Mouse (Mus musculus): ENCODE data around the gene Arhgap27.

Arhgap27 gene

GRCm38 (mm10) chr11:103380460-103380859 is 17.0 kb upstream of the Arhgap27 start:
- no peak for DNase-seq

GRCm38 (mm10) chr11:103378341-103378740 is 14.8 kb upstream of the Arhgap27 start:
- DNase-seq, result no peak

DNA sequence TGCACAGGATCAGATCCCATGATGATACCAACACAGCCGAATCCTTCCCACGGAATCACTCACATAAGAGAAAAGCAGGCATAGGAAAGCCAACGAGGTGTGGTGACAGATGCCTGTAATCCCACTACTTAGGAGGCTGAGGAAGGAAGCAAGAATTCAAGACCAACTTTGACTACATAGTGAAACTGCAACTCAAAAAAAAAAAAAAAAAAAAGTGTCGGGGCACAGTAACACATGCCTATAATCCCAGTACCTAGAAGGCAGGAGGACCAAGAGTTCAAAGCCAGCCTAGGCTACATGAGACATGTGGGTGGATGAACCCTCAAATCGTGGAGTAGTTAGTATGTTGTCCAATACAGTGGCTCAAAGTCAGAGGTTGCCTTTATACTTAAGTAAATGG is 12.3 kb upstream of the Arhgap27 start:
- no peak for DNase-seq

- DNase-seq, result peak; percentile 37 to 43
These were observed 11.8 kb upstream of the Arhgap27 start for GRCm38 (mm10) chr11:103375258-103375657.

GRCm38 (mm10) chr11:103373922-103374321 is 10.4 kb upstream of the Arhgap27 start:
- DNase-seq, result no peak

- no peak for DNase-seq
These were observed 9.1 kb upstream of the Arhgap27 start for GRCm38 (mm10) chr11:103372561-103372960.

DNA sequence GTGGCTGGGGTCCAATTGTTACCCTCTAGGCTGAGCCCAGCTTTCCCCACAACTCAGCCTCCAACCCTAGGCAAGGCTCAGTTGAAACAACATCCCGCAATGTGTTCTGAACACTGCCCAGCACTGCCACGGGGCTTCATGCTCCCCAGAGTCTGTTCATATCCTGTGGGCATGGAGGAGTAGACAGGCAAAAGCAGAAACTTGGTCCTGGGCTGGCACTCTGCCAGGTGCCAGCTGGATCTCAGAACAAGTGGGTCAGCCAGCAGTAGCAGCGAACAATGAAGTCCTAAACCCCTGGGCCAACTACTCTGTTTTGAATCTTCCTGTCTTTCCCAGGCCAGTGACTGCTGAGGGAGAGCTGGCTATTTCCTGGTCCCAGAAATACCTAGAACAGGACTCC is 8.6 kb upstream of the Arhgap27 start:
- peak; percentile 30 to 39 for DNase-seq

DNA sequence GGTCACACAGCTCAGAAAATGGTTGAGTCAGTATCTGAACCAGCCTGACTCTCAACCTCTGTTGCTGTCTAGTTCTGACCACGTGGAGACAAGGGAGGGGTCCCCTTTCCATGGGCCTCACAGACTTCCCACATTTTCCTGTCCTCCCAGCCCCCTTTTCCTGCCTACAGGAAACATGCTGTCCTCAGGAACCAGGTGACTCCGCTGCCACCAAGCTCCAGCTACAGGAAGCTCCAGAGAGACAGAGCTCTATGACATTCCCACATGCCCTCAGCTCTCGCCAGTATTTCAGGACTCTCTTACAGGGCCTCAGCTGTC is 7.7 kb upstream of the Arhgap27 start:
- DNase-seq, result no peak

GRCm38 (mm10) chr11:103370397-103371221 is 7.1 kb upstream of the Arhgap27 start:
- no peak for DNase-seq

GRCm38 (mm10) chr11:103365530-103365929 is 2.0 kb upstream of the Arhgap27 start:
- DNase-seq, result no peak

DNA sequence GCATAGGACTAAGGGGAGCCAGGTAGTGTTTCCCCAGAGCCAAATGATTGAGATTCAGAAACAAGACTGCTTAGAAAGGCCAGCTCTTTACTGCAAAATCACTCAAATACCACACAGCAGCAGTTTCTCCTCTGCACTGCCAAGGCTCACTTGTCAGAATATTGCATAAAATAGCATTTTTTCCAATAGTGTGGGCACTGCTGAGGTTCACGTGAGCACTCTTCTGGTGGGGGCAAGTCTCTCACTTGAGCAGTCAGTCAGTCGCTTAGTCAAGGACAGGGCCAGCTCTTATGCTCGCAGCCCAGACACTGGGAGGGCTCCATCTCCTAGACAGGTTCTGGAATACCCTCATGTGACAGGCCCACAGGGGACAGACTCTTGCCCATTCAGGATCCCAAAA is 1.5 kb upstream of the Arhgap27 start:
- DNase-seq, result no peak

DNA sequence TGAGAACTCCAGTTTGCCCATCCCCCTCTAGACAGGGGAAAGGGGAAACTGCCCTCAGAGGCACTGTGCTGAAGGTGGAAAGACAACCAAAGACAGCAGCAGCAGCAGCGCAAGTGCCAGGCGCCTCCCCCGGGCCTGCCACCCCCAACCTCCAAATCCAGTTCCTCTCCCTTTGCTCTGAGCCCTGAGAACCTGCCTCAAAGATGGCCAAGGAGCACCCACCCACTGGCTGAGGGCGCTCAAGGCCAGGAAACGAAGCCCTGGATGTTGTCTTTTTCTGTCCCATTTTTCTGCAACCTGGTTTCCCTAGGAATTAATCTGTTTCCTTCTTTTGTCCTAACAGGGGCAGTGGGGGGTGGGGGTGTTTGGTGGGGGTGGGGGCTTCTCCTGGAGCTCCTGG is 843 bp upstream of the Arhgap27 start:
- no peak for DNase-seq

GRCm38 (mm10) chr11:103362521-103363181 is 841 bp downstream of the Arhgap27 start:
- DNase-seq, result no peak

- DNase-seq, result no peak
These were observed 1.4 kb downstream of the Arhgap27 start for GRCm38 (mm10) chr11:103362054-103362432.

DNA sequence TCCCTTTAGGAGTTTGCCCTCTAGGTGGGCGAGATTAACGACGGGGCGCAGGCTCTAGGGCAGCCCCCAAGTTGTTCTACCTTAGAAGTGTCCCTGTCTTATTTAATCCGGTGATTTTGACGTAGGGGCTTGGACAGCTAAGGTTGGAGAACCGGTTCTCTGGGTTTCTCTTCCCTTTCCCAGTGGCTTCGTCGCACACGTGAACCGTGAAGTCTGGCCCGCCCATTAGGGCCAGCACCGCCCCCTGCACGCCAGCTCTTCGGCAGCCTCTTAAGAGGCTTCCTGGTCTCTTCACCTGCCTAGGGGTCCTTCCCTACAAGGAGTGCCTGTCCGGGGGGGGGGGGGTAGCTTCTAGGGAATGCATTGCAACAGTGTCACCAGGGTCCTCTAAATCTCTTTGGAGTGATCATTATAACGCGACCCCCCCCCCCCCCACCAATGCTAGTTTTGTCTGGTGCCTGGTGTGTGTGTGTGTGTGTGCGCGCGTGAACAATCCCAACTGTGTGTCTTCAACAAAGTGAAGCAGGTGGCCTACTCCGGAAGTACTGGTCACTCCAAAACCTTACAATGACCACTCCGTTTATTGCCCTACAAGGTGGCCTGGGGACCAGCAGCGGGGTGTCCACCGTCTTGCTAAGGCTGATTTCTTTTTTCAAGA is 2.0 kb downstream of the Arhgap27 start:
- no peak for DNase-seq

- DNase-seq, result peak in 1 of 2 experiments; percentile 33
These were observed 2.8 kb downstream of the Arhgap27 start for GRCm38 (mm10) chr11:103360661-103361081.

- peak; percentile 76 to 84 for DNase-seq
These were observed 3.5 kb downstream of the Arhgap27 start for GRCm38 (mm10) chr11:103359841-103360641.

- DNase-seq, result peak; percentile 80 to 81
These were observed 4.4 kb downstream of the Arhgap27 start for GRCm38 (mm10) chr11:103359122-103359521.

- no peak for DNase-seq
These were observed 5.2 kb downstream of the Arhgap27 start for GRCm38 (mm10) chr11:103358316-103358715.

DNA sequence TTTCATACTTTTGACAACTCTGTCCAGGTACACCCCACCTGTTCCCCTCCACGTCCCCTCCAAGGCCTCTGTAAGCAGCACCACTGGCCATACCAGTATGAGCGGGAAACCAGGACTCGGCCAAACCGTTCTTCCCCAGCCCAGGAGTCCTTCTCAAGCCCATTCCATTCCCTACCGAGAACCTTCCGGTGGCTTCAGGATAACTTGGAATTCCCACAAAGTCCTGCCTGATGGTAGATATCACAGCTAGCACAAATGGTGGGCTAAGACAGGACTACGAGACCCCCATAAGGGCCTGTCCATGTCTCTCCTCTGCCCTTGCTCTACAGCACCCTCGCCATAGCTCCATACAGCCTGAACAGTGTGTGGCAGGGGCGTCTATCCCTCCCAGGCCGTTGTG is 5.8 kb downstream of the Arhgap27 start:
- DNase-seq, result no peak

GRCm38 (mm10) chr11:103356938-103357670 is 6.4 kb downstream of the Arhgap27 start:
- DNase-seq, result no peak

GRCm38 (mm10) chr11:103356032-103356571 is 7.4 kb downstream of the Arhgap27 start:
- DNase-seq, result no peak
